Mouse (Mus musculus) G1E (cell line): ENCODE results near the gene Srrm3. TPM values are rescaled to one million over a fixed set of nuclear protein-coding genes. Genes with fewer than 3 reads are reported as not detected.

ENCODE experiments used
- ATAC-seq: 2 replicates; pipeline ENCODE4 v1.8.0; 2016; ENCODE audit warnings: mild to moderate bottlenecking; ENCODE audit not compliant: insufficient number of reproducible peaks, poor library complexity, low FRiP score, severe bottlenecking; ENCODE audit errors: extremely low read depth
- DNase-seq: peaks from one replicate; pipeline ENCODE4 v3.0.0; 2012; ENCODE audit warnings: low spot score
- H3K27me3 ChIP-seq: 2 replicates; pipeline ENCODE4 v1.6.1; 2012; ENCODE audit warnings: mild to moderate bottlenecking, low read length, inconsistent platforms; ENCODE audit not compliant: insufficient read depth
- H3K36me3 ChIP-seq: replicated peaks from 2 replicates; pipeline ENCODE3; 2012; ENCODE audit warnings: mild to moderate bottlenecking, inconsistent platforms
- H3K4me1 ChIP-seq: 2 replicates; pipeline ENCODE4 v1.6.1; 2012; ENCODE audit warnings: low read depth, low read length, inconsistent platforms, mixed read lengths; ENCODE audit not compliant: insufficient read depth
- H3K4me3 ChIP-seq: 2 replicates; pipeline ENCODE4 v1.5.1; 2012; ENCODE audit warnings: low read depth, mild to moderate bottlenecking, inconsistent platforms, low read length, moderate library complexity, mixed read lengths
- H3K9me3 ChIP-seq: replicated peaks from 2 replicates; pipeline ENCODE4 v1.6.1; 2012; ENCODE audit warnings: inconsistent platforms
- CTCF ChIP-seq: IDR thresholded peaks from 2 replicates; pipeline ENCODE4 v1.5.1; 2012; ENCODE audit warnings: low read depth, low read length, inconsistent platforms, mixed read lengths
- GATA1 ChIP-seq: IDR thresholded peaks from 2 replicates; pipeline ENCODE4 v1.6.1; 2012; ENCODE audit warnings: borderline replicate concordance, low read length, inconsistent platforms, mixed read lengths
- GATA2 ChIP-seq: IDR thresholded peaks from 2 replicates; pipeline ENCODE4 v1.6.1; 2012; ENCODE audit warnings: low read depth, low read length, inconsistent platforms, borderline replicate concordance
- POLR2AphosphoS5 ChIP-seq: IDR thresholded peaks from 2 replicates; pipeline ENCODE4 v1.6.1; 2012; ENCODE audit warnings: low read depth, low read length, inconsistent platforms; ENCODE audit not compliant: insufficient replicate concordance
- TAL1 ChIP-seq: conservative IDR thresholded peaks from 2 replicates; pipeline ENCODE4 v1.6.1; 2012; ENCODE audit warnings: low read depth, low read length, inconsistent platforms, mixed read lengths
- polyA plus RNA-seq: library from polyadenylated mRNA; stranded (reverse); fragments of >175 nt; gene quantifications from 2 replicates; pipeline ENCODE4 v1.2.3, GENCODE M21; 2012
- total RNA-seq, 2 experiments: library from RNA; stranded (forward) in 1 of 2; stranded (reverse) in 1 of 2; fragments of 200-1000 nt in 1 of 2; fragments of >200 nt in 1 of 2; fragmentation: Nextera tagmentation in 1 of 2; gene quantifications; 2 replicates each; pipeline ENCODE4 v1.2.3; 2014 to 2017

The Srrm3 gene
- total and polyA plus RNA-seq, 3 experiments: 0.38 TPM; not detected in 2

GRCm38 (mm10) chr5:135778471-135779445 lies 27.9 kb upstream of the Srrm3 start, which contains the start of gene Mdh2:
Gene Mdh2, plus strand, starts transcription at chr5:135778480.
- peaks cover 54% of the 10 kb centered on the region for H3K4me1 ChIP-seq
- DNase-seq (peak; percentile 98), ATAC-seq (peak; percentile 90)
- peak within 1 kb of the TSS; percentile 91 for H3K4me3 ChIP-seq
- no peak for TF ChIP-seq TAL1
- no peak for TF ChIP-seq GATA1
- no peak for TF ChIP-seq POLR2AphosphoS5
- TF ChIP-seq GATA2: no peak
- no peak for TF ChIP-seq CTCF
- H3K9me3 ChIP-seq: no peaks in the 10 kb centered on the region
- peaks cover 43% of the 10 kb centered on the region for H3K36me3 ChIP-seq
- peaks cover 5% of the 10 kb centered on the region; the same call in 1 of the 2 replicates for H3K27me3 ChIP-seq

- DNase-seq (no peak), ATAC-seq (no peak)
- Histone ChIP-seq H3K36me3 (peaks cover 59% of the 10 kb centered on the region), H3K4me3 (peak overlapping the region; percentile 91), H3K9me3 (no peaks in the 10 kb centered on the region), H3K4me1 (peaks cover 59% of the 10 kb centered on the region), H3K27me3 (no peaks in the 10 kb centered on the region)
- no peak for TF ChIP-seq POLR2AphosphoS5
Measured at GRCm38 (mm10) chr5:135780331-135780730, 26.4 kb upstream of the Srrm3 start.

GRCm38 (mm10) chr5:135782901-135783300 lies 23.8 kb upstream of the Srrm3 start:
- ATAC-seq: no peak
- peaks cover 81% of the 10 kb centered on the region for H3K36me3 ChIP-seq

GRCm38 (mm10) chr5:135793996-135794858 lies 12.5 kb upstream of the Srrm3 start:
- H3K4me1 ChIP-seq: peaks cover 8% of the 10 kb centered on the region
- H3K9me3 ChIP-seq: no peaks in the 10 kb centered on the region
- H3K27me3 ChIP-seq: peaks cover 3% of the 10 kb centered on the region
- DNase-seq (peak; percentile 67), ATAC-seq (peak; percentile 65)
- TF ChIP-seq CTCF (peak; percentile 92), GATA2 (no peak)
- H3K4me3 ChIP-seq: no peak overlapping the region; the same call in 1 of the 2 replicates
- peaks cover 44% of the 10 kb centered on the region for H3K36me3 ChIP-seq

More at GRCm38 (mm10) chr5:135782901-135783300, 23.8 kb upstream of the Srrm3 start:
- DNase-seq: no peak
- peaks cover 55% of the 10 kb centered on the region for H3K4me1 ChIP-seq
- no peaks in the 10 kb centered on the region for H3K27me3 ChIP-seq
- H3K9me3 ChIP-seq: no peaks in the 10 kb centered on the region
- TF ChIP-seq POLR2AphosphoS5: no peak
- no peak for TF ChIP-seq TAL1
- no peak for TF ChIP-seq CTCF
- TF ChIP-seq GATA1: no peak
- no peak for TF ChIP-seq GATA2
- no peak overlapping the region for H3K4me3 ChIP-seq

- no peak for DNase-seq
- H3K4me1 ChIP-seq: peaks cover 8% of the 10 kb centered on the region
- ATAC-seq: no peak
- H3K4me3 ChIP-seq: no peak overlapping the region; the same call in 1 of the 2 replicates
- H3K27me3 ChIP-seq: peaks cover 3% of the 10 kb centered on the region
- peaks cover 38% of the 10 kb centered on the region for H3K36me3 ChIP-seq
- no peak for TF ChIP-seq GATA1
- no peak for TF ChIP-seq POLR2AphosphoS5
- no peak for TF ChIP-seq CTCF
- TF ChIP-seq GATA2: no peak
- no peak for TF ChIP-seq TAL1
- H3K9me3 ChIP-seq: no peaks in the 10 kb centered on the region
Measured at GRCm38 (mm10) chr5:135794859-135795181, 11.9 kb upstream of the Srrm3 start.

DNA sequence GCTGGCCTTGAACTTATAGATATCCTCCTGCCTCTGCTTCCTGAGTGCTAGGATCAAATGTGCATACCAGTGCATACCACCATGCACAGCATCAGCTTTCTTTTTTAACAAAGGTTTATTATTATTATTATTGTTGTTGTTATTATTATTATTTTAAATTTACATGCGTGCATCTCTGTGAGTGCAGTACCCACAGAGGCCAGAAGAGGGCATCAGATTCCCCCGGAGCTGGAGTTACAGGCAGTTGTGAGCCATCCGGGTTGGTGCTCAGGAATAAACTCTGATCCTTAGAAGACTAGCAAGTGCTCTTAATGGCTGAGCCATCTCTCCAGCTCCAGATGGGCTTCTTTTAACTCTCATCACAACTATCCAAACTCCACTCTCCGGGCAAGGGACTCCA lies 6.9 kb upstream of the Srrm3 start:
- H3K4me1 ChIP-seq: peaks cover 1% of the 10 kb centered on the region; the same call in 1 of the 2 replicates
- DNase-seq: no peak
- H3K27me3 ChIP-seq: peaks cover 17% of the 10 kb centered on the region
- H3K36me3 ChIP-seq: no peaks in the 10 kb centered on the region
- no peak overlapping the region for H3K4me3 ChIP-seq
- peak; percentile 36; the same call in 1 of the 2 replicates for TF ChIP-seq CTCF
- no peak for TF ChIP-seq TAL1
- H3K9me3 ChIP-seq: no peaks in the 10 kb centered on the region
- ATAC-seq: no peak
